Mouse (Mus musculus): ENCODE measurements at regions not wholly inside any gene's neighbourhood (a gene's known extent, or its start where the extent isn't known, plus 50 kb on each side); places are given as distances from the start of the nearest gene placed in this dataset.
A peak's percentile ranks its signal among the peaks of the same experiment; 100 is the strongest.

GRCm38 (mm10) chr4:95308469-95308895 lies 248.8 kb upstream of the Fggy start:
- WGBS, result 72% methylated on average over 5 of the region's 5 CpGs
- Histone ChIP-seq H3K4me3 (no peak overlapping the region), H3K4me1 (peaks cover 8% of the 10 kb centered on the region), H3K9me3 (no peaks in the 10 kb centered on the region), H3K27me3 (replicated peaks; ENCODE audit: low read depth, poor library complexity, severe bottlenecking) (no peaks in the 10 kb centered on the region), H3K36me3 (replicated peaks) (no peaks in the 10 kb centered on the region), H3K27ac (replicated peaks) (no peak overlapping the region)
- DNase-seq (ENCODE audit: low spot score), result no peak

DNA sequence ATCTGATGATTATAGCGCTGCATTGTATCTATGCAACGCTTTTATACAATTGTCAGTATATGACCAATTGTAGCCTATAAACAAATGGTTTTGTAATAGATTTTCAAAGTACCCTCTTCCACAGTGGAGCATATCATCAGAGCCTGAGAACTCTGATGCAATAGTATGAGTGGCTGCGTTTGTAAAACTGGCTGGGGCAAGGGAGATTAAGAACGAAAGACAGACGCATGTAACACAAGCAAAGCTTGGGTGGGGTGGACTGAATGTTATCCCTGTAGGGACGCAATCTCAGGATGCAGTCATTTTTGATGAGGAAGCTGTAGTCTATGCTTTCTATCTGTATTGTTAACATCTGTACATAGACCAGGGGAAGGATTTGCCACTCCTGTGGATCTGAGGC lies 246.9 kb upstream of the Fggy start:
- no peak overlapping the region for H3K27ac ChIP-seq (replicated peaks)
- DNase-seq (ENCODE audit: low spot score), result no peak
- H3K27me3 ChIP-seq (replicated peaks; ENCODE audit: low read depth, poor library complexity, severe bottlenecking), result no peaks in the 10 kb centered on the region
- 82% methylated on average over 6 of the region's 6 CpGs for WGBS
- peaks cover 12% of the 10 kb centered on the region for H3K4me1 ChIP-seq
- H3K4me3 ChIP-seq, result no peak overlapping the region
- H3K9me3 ChIP-seq, result no peaks in the 10 kb centered on the region
- no peaks in the 10 kb centered on the region for H3K36me3 ChIP-seq (replicated peaks)

DNA sequence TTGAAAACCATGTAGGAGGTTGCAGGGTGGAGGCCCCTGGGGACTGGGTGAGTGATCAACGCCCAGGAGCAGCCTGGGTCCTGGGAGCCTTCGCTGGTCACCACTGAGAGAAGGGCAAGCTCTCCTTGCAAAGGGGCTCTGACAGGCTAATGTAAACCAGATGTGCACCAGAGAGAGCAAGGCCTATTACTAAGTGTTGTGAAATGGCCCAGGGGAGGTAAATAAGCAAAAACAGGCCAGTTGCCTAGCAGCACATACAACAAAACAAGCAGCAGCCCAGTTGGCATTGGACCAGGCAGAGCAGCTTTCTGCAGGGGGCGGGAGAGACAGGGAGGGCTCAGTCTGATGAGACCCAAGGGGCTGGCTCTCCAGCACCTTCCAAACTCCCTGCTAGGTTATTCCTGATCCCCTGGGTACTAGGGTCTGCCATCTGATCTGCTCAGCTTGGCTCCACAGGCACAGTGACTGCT lies 239.5 kb upstream of the Fggy start:
- Histone ChIP-seq H3K4me1 (peaks cover 42% of the 10 kb centered on the region), H3K4me3 (0 out of 2 replicates have a peak overlapping the region, but pooled peaks have one; percentile 11), H3K36me3 (replicated peaks) (no peaks in the 10 kb centered on the region), H3K27ac (replicated peaks) (peak overlapping the region; percentile 83), H3K9me3 (no peaks in the 10 kb centered on the region), H3K27me3 (replicated peaks; ENCODE audit: low read depth, poor library complexity, severe bottlenecking) (no peaks in the 10 kb centered on the region)
- DNase-seq (ENCODE audit: low spot score), result peak; percentile 88
- 30% methylated on average over 3 of the region's 3 CpGs for WGBS

GRCm38 (mm10) chr4:95318561-95318960 lies 238.7 kb upstream of the Fggy start:
- 58% methylated on average over 1 of the region's 1 CpGs for WGBS
- H3K27me3 ChIP-seq (replicated peaks; ENCODE audit: low read depth, poor library complexity, severe bottlenecking), result no peaks in the 10 kb centered on the region
- peak overlapping the region; percentile 22; the same call in 1 of the 2 replicates for H3K4me3 ChIP-seq
- DNase-seq (ENCODE audit: low spot score), result peak; percentile 71
- H3K27ac ChIP-seq (replicated peaks), result peak overlapping the region; percentile 83
- no peaks in the 10 kb centered on the region for H3K9me3 ChIP-seq
- H3K36me3 ChIP-seq (replicated peaks), result no peaks in the 10 kb centered on the region
- peaks cover 42% of the 10 kb centered on the region for H3K4me1 ChIP-seq

GRCm38 (mm10) chr4:95319036-95319435 lies 238.3 kb upstream of the Fggy start:
- DNase-seq (ENCODE audit: low spot score), result peak; percentile 60
- H3K9me3 ChIP-seq, result no peaks in the 10 kb centered on the region
- no peaks in the 10 kb centered on the region for H3K27me3 ChIP-seq (replicated peaks; ENCODE audit: low read depth, poor library complexity, severe bottlenecking)
- peaks cover 38% of the 10 kb centered on the region for H3K4me1 ChIP-seq
- H3K4me3 ChIP-seq, result no peak overlapping the region
- 31% methylated on average over 6 of the region's 6 CpGs for WGBS
- peak overlapping the region; percentile 83 for H3K27ac ChIP-seq (replicated peaks)
- H3K36me3 ChIP-seq (replicated peaks), result no peaks in the 10 kb centered on the region

- H3K9me3 ChIP-seq, result no peaks in the 10 kb centered on the region
- no peaks in the 10 kb centered on the region for H3K4me1 ChIP-seq
- no peak overlapping the region for H3K4me3 ChIP-seq
- no peaks in the 10 kb centered on the region for H3K36me3 ChIP-seq (replicated peaks)
- 72% methylated on average over 1 of the region's 1 CpGs for WGBS
- no peak for DNase-seq (ENCODE audit: low spot score)
- no peaks in the 10 kb centered on the region for H3K27me3 ChIP-seq (replicated peaks; ENCODE audit: low read depth, poor library complexity, severe bottlenecking)
- no peak overlapping the region for H3K27ac ChIP-seq (replicated peaks)
Measured at GRCm38 (mm10) chr4:95325861-95326260, 231.4 kb upstream of the Fggy start.

DNA sequence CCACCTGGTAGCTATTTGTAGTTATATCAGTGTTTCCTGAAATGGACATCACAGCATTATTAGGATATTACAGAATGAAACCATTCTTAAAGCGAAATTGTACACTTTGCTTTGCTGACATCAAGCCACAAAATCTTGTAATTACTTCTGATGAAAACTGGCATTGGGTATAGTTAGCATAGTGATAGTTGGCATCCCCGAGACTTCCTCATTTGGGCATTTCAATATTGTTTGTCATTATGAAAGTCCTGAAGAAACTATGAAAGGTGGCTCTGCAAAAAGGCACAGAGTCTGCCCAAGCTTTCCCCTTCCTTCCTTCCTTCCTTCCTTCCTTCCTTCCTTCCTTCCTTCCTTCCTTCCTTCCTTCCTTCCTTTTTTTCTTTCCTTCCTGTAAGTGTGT lies 217.5 kb upstream of the Fggy start:
- Histone ChIP-seq H3K27ac (replicated peaks) (no peak overlapping the region), H3K4me3 (no peak overlapping the region), H3K36me3 (replicated peaks) (no peaks in the 10 kb centered on the region), H3K27me3 (replicated peaks; ENCODE audit: low read depth, poor library complexity, severe bottlenecking) (no peaks in the 10 kb centered on the region), H3K4me1 (no peaks in the 10 kb centered on the region), H3K9me3 (peaks cover 7% of the 10 kb centered on the region; the same call in 1 of the 2 replicates)
- 84% methylated on average over 2 of the region's 2 CpGs for WGBS
- DNase-seq (ENCODE audit: low spot score), result no peak

- Histone ChIP-seq H3K9me3 (peaks cover 7% of the 10 kb centered on the region; the same call in 1 of the 2 replicates), H3K4me1 (no peaks in the 10 kb centered on the region), H3K4me3 (no peak overlapping the region), H3K27ac (replicated peaks) (no peak overlapping the region), H3K36me3 (replicated peaks) (no peaks in the 10 kb centered on the region), H3K27me3 (replicated peaks; ENCODE audit: low read depth, poor library complexity, severe bottlenecking) (no peaks in the 10 kb centered on the region)
- no peak for DNase-seq (ENCODE audit: low spot score)
- WGBS, result 80% methylated on average over 3 of the region's 3 CpGs
Measured at GRCm38 (mm10) chr4:95340926-95341325, 216.4 kb upstream of the Fggy start.

DNA sequence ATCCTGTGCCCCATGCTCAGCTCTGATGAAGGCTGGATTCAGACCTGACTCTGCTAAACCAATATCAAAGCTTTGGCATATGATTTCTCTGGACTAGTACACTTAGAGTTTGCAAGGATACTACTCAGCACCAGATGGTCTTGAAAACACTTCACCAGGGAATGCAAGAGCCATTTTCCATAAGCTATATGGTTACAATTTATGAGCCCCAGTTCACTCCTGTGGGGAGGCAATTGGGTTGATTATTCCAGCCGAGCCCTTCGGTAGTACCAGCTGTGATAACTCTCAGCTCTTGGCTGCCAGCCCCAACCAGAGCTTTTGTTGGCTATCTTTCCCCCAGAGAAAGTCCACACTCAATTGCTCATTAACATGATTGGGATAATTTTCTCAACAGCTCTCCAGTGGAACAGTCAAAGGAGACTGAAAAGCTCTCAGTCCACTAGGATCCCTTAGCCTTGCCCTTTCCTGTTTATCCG lies 210.5 kb upstream of the Fggy start:
- H3K9me3 ChIP-seq, result no peaks in the 10 kb centered on the region
- H3K27ac ChIP-seq (replicated peaks), result no peak overlapping the region
- H3K4me1 ChIP-seq, result no peaks in the 10 kb centered on the region
- WGBS, result 72% methylated on average over 3 of the region's 3 CpGs
- no peaks in the 10 kb centered on the region for H3K36me3 ChIP-seq (replicated peaks)
- H3K27me3 ChIP-seq (replicated peaks; ENCODE audit: low read depth, poor library complexity, severe bottlenecking), result no peaks in the 10 kb centered on the region
- DNase-seq (ENCODE audit: low spot score), result no peak
- no peak overlapping the region for H3K4me3 ChIP-seq

- no peaks in the 10 kb centered on the region for H3K36me3 ChIP-seq (replicated peaks)
- H3K4me1 ChIP-seq, result no peaks in the 10 kb centered on the region
- H3K27me3 ChIP-seq (replicated peaks; ENCODE audit: low read depth, poor library complexity, severe bottlenecking), result no peaks in the 10 kb centered on the region
- no peaks in the 10 kb centered on the region for H3K9me3 ChIP-seq
- DNase-seq (ENCODE audit: low spot score), result no peak
- 82% methylated on average over 2 of the region's 2 CpGs for WGBS
- H3K4me3 ChIP-seq, result no peak overlapping the region
- no peak overlapping the region for H3K27ac ChIP-seq (replicated peaks)
Measured at GRCm38 (mm10) chr4:95347436-95347835, 209.9 kb upstream of the Fggy start.

DNA sequence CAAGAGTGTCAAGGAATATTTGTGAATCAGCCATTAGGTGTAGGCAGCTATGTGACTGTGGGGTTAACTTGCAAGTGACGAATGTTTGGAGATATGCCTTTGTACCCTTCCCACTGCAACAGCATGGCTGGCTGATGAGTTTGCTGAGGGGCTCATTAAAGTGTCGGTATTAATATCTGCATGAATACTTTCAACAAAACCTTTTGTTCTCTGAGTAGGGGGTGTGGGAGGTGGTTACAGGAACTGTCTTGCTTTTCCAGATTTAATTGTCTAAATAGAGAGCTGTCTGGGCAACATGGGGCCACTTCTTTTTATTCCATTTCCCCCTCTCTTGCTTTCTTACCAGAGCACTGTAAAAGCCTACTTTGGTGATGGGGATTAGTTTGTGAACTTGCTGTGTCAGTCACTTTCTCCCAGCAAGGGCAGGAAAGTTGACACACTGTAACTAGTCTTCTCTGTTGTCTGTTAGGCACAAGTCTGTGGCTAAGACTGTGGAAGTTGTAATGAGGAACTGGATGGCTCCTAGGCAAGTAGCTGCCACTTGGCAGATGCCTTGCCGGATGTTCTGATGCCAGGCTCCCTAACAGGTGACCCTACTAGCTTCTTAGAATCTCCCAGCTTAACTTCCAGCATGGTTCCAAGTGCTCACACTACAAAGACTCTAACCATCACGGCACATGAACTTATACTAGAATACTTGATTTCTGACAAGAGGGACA lies 208.7 kb upstream of the Fggy start:
- no peaks in the 10 kb centered on the region for H3K36me3 ChIP-seq (replicated peaks)
- H3K4me3 ChIP-seq, result no peak overlapping the region
- 83% methylated on average over 4 of the region's 4 CpGs for WGBS
- no peaks in the 10 kb centered on the region; the same call in 1 of the 2 replicates for H3K4me1 ChIP-seq
- no peaks in the 10 kb centered on the region for H3K9me3 ChIP-seq
- H3K27me3 ChIP-seq (replicated peaks; ENCODE audit: low read depth, poor library complexity, severe bottlenecking), result no peaks in the 10 kb centered on the region
- no peak overlapping the region for H3K27ac ChIP-seq (replicated peaks)
- no peak for DNase-seq (ENCODE audit: low spot score)

- 53% methylated on average over 7 of the region's 7 CpGs for WGBS
- peak overlapping the region; percentile 58 for H3K27ac ChIP-seq (replicated peaks)
- no peaks in the 10 kb centered on the region for H3K9me3 ChIP-seq
- H3K4me3 ChIP-seq, result no peak overlapping the region
- peak; percentile 20 for DNase-seq (ENCODE audit: low spot score)
- no peaks in the 10 kb centered on the region; the same call in 1 of the 2 replicates for H3K27me3 ChIP-seq (replicated peaks; ENCODE audit: low read depth, poor library complexity, severe bottlenecking)
- peaks cover 7% of the 10 kb centered on the region for H3K4me1 ChIP-seq
- no peaks in the 10 kb centered on the region for H3K36me3 ChIP-seq (replicated peaks)
Measured at GRCm38 (mm10) chr4:95353894-95354319, 203.4 kb upstream of the Fggy start.

- Histone ChIP-seq H3K4me1 (peaks cover 6% of the 10 kb centered on the region), H3K4me3 (no peak overlapping the region), H3K9me3 (no peaks in the 10 kb centered on the region), H3K27me3 (replicated peaks; ENCODE audit: low read depth, poor library complexity, severe bottlenecking) (no peaks in the 10 kb centered on the region; the same call in 1 of the 2 replicates), H3K27ac (replicated peaks) (no peak overlapping the region), H3K36me3 (replicated peaks) (no peaks in the 10 kb centered on the region)
- 68% methylated on average over 2 of the region's 2 CpGs for WGBS
- no peak for DNase-seq (ENCODE audit: low spot score)
Measured at GRCm38 (mm10) chr4:95358674-95359073, 198.6 kb upstream of the Fggy start.
